Mouse (Mus musculus): ENCODE data around the gene Ppara. TPM values are rescaled to one million over a fixed set of nuclear protein-coding genes. Genes with fewer than 3 reads are reported as not detected.

Ppara gene
- total and polyA plus RNA-seq, 2 experiments from 2014 or later: 11.6 to 33.4 TPM

GRCm38 (mm10) chr15:85749141-85749540, 14.4 kb downstream of the Ppara start:
- H3K27me3 ChIP-seq (ENCODE audit: control insufficient read depth, insufficient read depth, low read length): no peaks in the 10 kb centered on the region

GRCm38 (mm10) chr15:85750115-85750514, 15.3 kb downstream of the Ppara start:
- Histone ChIP-seq H3K9ac (replicated peaks; ENCODE audit: low read depth, low read length) (no peak overlapping the region), H3K36me3 (replicated peaks; ENCODE audit: control insufficient read depth, insufficient read depth, low read length) (no peaks in the 10 kb centered on the region), H3K4me3 (ENCODE audit: low read depth, low read length) (no peak overlapping the region), H3K9me3 (replicated peaks; ENCODE audit: control insufficient read depth, low read length) (no peaks in the 10 kb centered on the region), H3K27ac (ENCODE audit: low read depth) (no peak overlapping the region), H3K4me1 (ENCODE audit: control insufficient read depth, insufficient read depth) (peaks cover 6% of the 10 kb centered on the region), H3K4me2 (ENCODE audit: low read depth, low read length) (no peak overlapping the region), H3K27me3 (ENCODE audit: control insufficient read depth, insufficient read depth, low read length) (no peaks in the 10 kb centered on the region)
- WGBS: 81% methylated on average over 5 of the region's 5 CpGs
- ATAC-seq (ENCODE audit: insufficient read depth, low read depth): no peak
- DNase-seq (ENCODE audit: low spot score): no peak
- TF ChIP-seq CTCF (IDR thresholded peaks at IDR 0.05; ENCODE audit: low read depth) (no peak), EP300 (IDR thresholded peaks at IDR 0.05; ENCODE audit: low read depth) (no peak)

More at GRCm38 (mm10) chr15:85749141-85749540, 14.4 kb downstream of the Ppara start:
- DNase-seq (ENCODE audit: low spot score) (no peak), ATAC-seq (ENCODE audit: insufficient read depth, low read depth) (no peak)
- WGBS: 87% methylated on average over 9 of the region's 9 CpGs
- H3K4me2 ChIP-seq (ENCODE audit: low read depth, low read length): no peak overlapping the region
- H3K9ac ChIP-seq (replicated peaks; ENCODE audit: low read depth, low read length): no peak overlapping the region
- H3K4me3 ChIP-seq (ENCODE audit: low read depth, low read length): no peak overlapping the region
- H3K27ac ChIP-seq (ENCODE audit: low read depth): no peak overlapping the region
- H3K36me3 ChIP-seq (replicated peaks; ENCODE audit: control insufficient read depth, insufficient read depth, low read length): no peaks in the 10 kb centered on the region
- no peaks in the 10 kb centered on the region for H3K9me3 ChIP-seq (replicated peaks; ENCODE audit: control insufficient read depth, low read length)
- TF ChIP-seq EP300 (IDR thresholded peaks at IDR 0.05; ENCODE audit: low read depth): no peak
- no peak for TF ChIP-seq CTCF (IDR thresholded peaks at IDR 0.05; ENCODE audit: low read depth)
- no peaks in the 10 kb centered on the region for H3K4me1 ChIP-seq (ENCODE audit: control insufficient read depth, insufficient read depth)

GRCm38 (mm10) chr15:85752655-85753054, 17.9 kb downstream of the Ppara start:
- 72% methylated on average over 2 of the region's 2 CpGs for WGBS
- DNase-seq (ENCODE audit: low spot score) (no peak), ATAC-seq (ENCODE audit: insufficient read depth, low read depth) (no peak)
- Histone ChIP-seq H3K27ac (ENCODE audit: low read depth) (no peak overlapping the region), H3K9ac (replicated peaks; ENCODE audit: low read depth, low read length) (no peak overlapping the region), H3K4me2 (ENCODE audit: low read depth, low read length) (no peak overlapping the region), H3K36me3 (replicated peaks; ENCODE audit: control insufficient read depth, insufficient read depth, low read length) (no peaks in the 10 kb centered on the region), H3K9me3 (replicated peaks; ENCODE audit: control insufficient read depth, low read length) (peaks cover 2% of the 10 kb centered on the region; the same call in 1 of the 2 replicates), H3K4me1 (ENCODE audit: control insufficient read depth, insufficient read depth) (peaks cover 13% of the 10 kb centered on the region), H3K27me3 (ENCODE audit: control insufficient read depth, insufficient read depth, low read length) (no peaks in the 10 kb centered on the region), H3K4me3 (ENCODE audit: low read depth, low read length) (no peak overlapping the region)
- TF ChIP-seq CTCF (IDR thresholded peaks at IDR 0.05; ENCODE audit: low read depth): no peak
- no peak for TF ChIP-seq EP300 (IDR thresholded peaks at IDR 0.05; ENCODE audit: low read depth)

- no peak overlapping the region for H3K4me3 ChIP-seq (ENCODE audit: low read depth, low read length)
- WGBS: 80% methylated on average over 1 of the region's 1 CpGs
- no peak overlapping the region for H3K4me2 ChIP-seq (ENCODE audit: low read depth, low read length)
- no peaks in the 10 kb centered on the region for H3K36me3 ChIP-seq (replicated peaks; ENCODE audit: control insufficient read depth, insufficient read depth, low read length)
- H3K9ac ChIP-seq (replicated peaks; ENCODE audit: low read depth, low read length): no peak overlapping the region
- H3K27me3 ChIP-seq (ENCODE audit: control insufficient read depth, insufficient read depth, low read length): no peaks in the 10 kb centered on the region
- no peak overlapping the region for H3K27ac ChIP-seq (ENCODE audit: low read depth)
- TF ChIP-seq CTCF (IDR thresholded peaks at IDR 0.05; ENCODE audit: low read depth): no peak
- TF ChIP-seq EP300 (IDR thresholded peaks at IDR 0.05; ENCODE audit: low read depth): no peak
- H3K9me3 ChIP-seq (replicated peaks; ENCODE audit: control insufficient read depth, low read length): peaks cover 6% of the 10 kb centered on the region; the same call in 1 of the 2 replicates
- peak; percentile 75 for DNase-seq (ENCODE audit: low spot score)
- peak; percentile 84 for ATAC-seq (ENCODE audit: insufficient read depth, low read depth)
- peaks cover 13% of the 10 kb centered on the region for H3K4me1 ChIP-seq (ENCODE audit: control insufficient read depth, insufficient read depth)
Observed at GRCm38 (mm10) chr15:85754033-85754650, 19.4 kb downstream of the Ppara start.

- H3K9ac ChIP-seq (replicated peaks; ENCODE audit: low read depth, low read length): no peak overlapping the region
Observed at GRCm38 (mm10) chr15:85755214-85755613, 20.4 kb downstream of the Ppara start.

More at GRCm38 (mm10) chr15:85755214-85755613, 20.4 kb downstream of the Ppara start:
- H3K27me3 ChIP-seq (ENCODE audit: control insufficient read depth, insufficient read depth, low read length): no peaks in the 10 kb centered on the region
- peaks cover 6% of the 10 kb centered on the region; the same call in 1 of the 2 replicates for H3K9me3 ChIP-seq (replicated peaks; ENCODE audit: control insufficient read depth, low read length)
- no peak for TF ChIP-seq EP300 (IDR thresholded peaks at IDR 0.05; ENCODE audit: low read depth)
- TF ChIP-seq CTCF (IDR thresholded peaks at IDR 0.05; ENCODE audit: low read depth): no peak
- no peak overlapping the region for H3K4me2 ChIP-seq (ENCODE audit: low read depth, low read length)
- ATAC-seq (ENCODE audit: insufficient read depth, low read depth) (peak; percentile 39; the same call in 1 of the 2 replicates), DNase-seq (ENCODE audit: low spot score) (no peak)
- H3K36me3 ChIP-seq (replicated peaks; ENCODE audit: control insufficient read depth, insufficient read depth, low read length): no peaks in the 10 kb centered on the region
- no peak overlapping the region for H3K4me3 ChIP-seq (ENCODE audit: low read depth, low read length)
- peak overlapping the region; percentile 61 for H3K27ac ChIP-seq (ENCODE audit: low read depth)
- WGBS: 58% methylated on average over 6 of the region's 6 CpGs
- peaks cover 13% of the 10 kb centered on the region for H3K4me1 ChIP-seq (ENCODE audit: control insufficient read depth, insufficient read depth)

All from heart, postnatal 0 days (tissue).